Mouse (Mus musculus): ENCODE data around the gene C9orf72.
"Not testable (repeated sequence)": the region's sequence is repeated elsewhere in the genome, so short reads cannot be mapped to it uniquely, and the experiment has no call there.

Gene C9orf72

GRCm38 (mm10) chr4:35225734-35226495, at the start of gene C9orf72:
Gene C9orf72 (minus strand): TSS chr4:35226175.
- CTCF ChIA-PET, result no interaction called here

GRCm38 (mm10) chr4:35259006-35259405, 33.0 kb upstream of the C9orf72 start:
- CTCF ChIA-PET, result no interaction called here

- CTCF ChIA-PET, result no interaction called here
Measured at GRCm38 (mm10) chr4:35244023-35244422, 18.0 kb upstream of the C9orf72 start.

GRCm38 (mm10) chr4:35241735-35242134, 15.8 kb upstream of the C9orf72 start:
- CTCF ChIA-PET, result interaction anchor here (0.7 kb wide), 1 partner anchor 34 kb away, joined by 3 read pairs; no protein-coding TSS in a partner anchor

GRCm38 (mm10) chr4:35238696-35239095, 12.7 kb upstream of the C9orf72 start:
- CTCF ChIA-PET, result no interaction called here

GRCm38 (mm10) chr4:35238240-35238639, 12.3 kb upstream of the C9orf72 start:
- CTCF ChIA-PET, result not testable (repeated sequence)

- CTCF ChIA-PET, result no interaction called here
Measured at GRCm38 (mm10) chr4:35236313-35236712, 10.3 kb upstream of the C9orf72 start.

GRCm38 (mm10) chr4:35228260-35228659, 2.3 kb upstream of the C9orf72 start:
- CTCF ChIA-PET, result no interaction called here

GRCm38 (mm10) chr4:35226496-35226992, 569 bp upstream of the C9orf72 start:
- CTCF ChIA-PET, result no interaction called here

GRCm38 (mm10) chr4:35225141-35225733, 738 bp downstream of the C9orf72 start:
- CTCF ChIA-PET, result no interaction called here

- CTCF ChIA-PET, result no interaction called here
Measured at GRCm38 (mm10) chr4:35224101-35224500, 1.9 kb downstream of the C9orf72 start.

- CTCF ChIA-PET, result interaction anchor here (0.9 kb wide), 1 partner anchor 8 kb away, joined by 6 read pairs; no protein-coding TSS in a partner anchor
Measured at GRCm38 (mm10) chr4:35223376-35223988, 2.5 kb downstream of the C9orf72 start.

- CTCF ChIA-PET, result interaction anchor here (0.6 kb wide), 1 partner anchor 140 kb away, joined by 6 read pairs; no protein-coding TSS in a partner anchor
Measured at GRCm38 (mm10) chr4:35221903-35222302, 4.1 kb downstream of the C9orf72 start.

GRCm38 (mm10) chr4:35221131-35221530, 4.8 kb downstream of the C9orf72 start:
- CTCF ChIA-PET, result no interaction called here

GRCm38 (mm10) chr4:35220108-35220731, 5.8 kb downstream of the C9orf72 start:
- CTCF ChIA-PET, result no interaction called here

GRCm38 (mm10) chr4:35204659-35205058, 21.3 kb downstream of the C9orf72 start:
- CTCF ChIA-PET, result no interaction called here

- CTCF ChIA-PET, result no interaction called here
Measured at GRCm38 (mm10) chr4:35203724-35204123, 22.3 kb downstream of the C9orf72 start.

GRCm38 (mm10) chr4:35201700-35202099, 24.3 kb downstream of the C9orf72 start:
- CTCF ChIA-PET, result no interaction called here

- CTCF ChIA-PET, result no interaction called here
Measured at GRCm38 (mm10) chr4:35192725-35193124, 33.2 kb downstream of the C9orf72 start.

GRCm38 (mm10) chr4:35189794-35190193, 36.2 kb downstream of the C9orf72 start:
- CTCF ChIA-PET, result interaction anchor here (0.8 kb wide), 1 partner anchor 16 kb away, joined by 3 read pairs; no protein-coding TSS in a partner anchor

- CTCF ChIA-PET, result interaction anchor here (0.6 kb wide), 1 partner anchor 361 kb away, joined by 13 read pairs; no protein-coding TSS in a partner anchor
Measured at GRCm38 (mm10) chr4:35187617-35188326, 38.2 kb downstream of the C9orf72 start.

All from spleen, embryonic (tissue).